In genomic region chr6:129113030-129113673, GRCm38 (mm10) we compare ENCODE assay signal across 15 mouse cellular contexts. TPM values are rescaled to one million over a fixed set of nuclear protein-coding genes. Genes with fewer than 3 reads are reported as not detected.
A peak's percentile ranks its signal among the peaks of the same experiment; 100 is the strongest.
DNase-seq lines count a peak whose midpoint lies in the region; ATAC-seq and TF ChIP-seq lines count a peak whose summit lies in the region.
"Had no signal": no experiment of that assay in that cellular context is flagged by ENCODE, and none has a peak within 500 bp of the region (broad histone marks: within the 10 kb centered on the region; RNA-seq: fewer than 3 reads in every experiment).

No protein-coding gene starts in this region.

- H3K9ac ChIP-seq in intestine, postnatal 0 days (ENCODE audit: low read depth, low read length): no peak overlapping the region
- H3K9ac ChIP-seq in hindbrain, embryonic 12.5 days: no peak overlapping the region
- H3K9ac ChIP-seq: hindbrain, embryonic 15.5 days had no signal

- H3K4me1 ChIP-seq in kidney, adult 2 months (ENCODE audit: control insufficient read depth, insufficient read depth, low read length): 0 out of 2 replicates have a peak, but pooled peaks cover 2% of the 10 kb centered on the region
- peaks cover 28% of the 10 kb centered on the region for H3K4me1 ChIP-seq in bone marrow macrophage, adult 2 months (ENCODE audit: control insufficient read depth, insufficient read depth, low read length)
- H3K4me1 ChIP-seq in intestine, postnatal 0 days (replicated peaks; ENCODE audit: control insufficient read depth, insufficient read depth, low read length): peaks cover 4% of the 10 kb centered on the region; the same call in 1 of the 2 replicates
- no peaks in the 10 kb centered on the region for H3K4me1 ChIP-seq in hindbrain, embryonic 12.5 days
- H3K4me1 ChIP-seq: embryonic facial prominence, embryonic 10.5 days; hindbrain, embryonic 15.5 days had no signal

- H3K27me3 ChIP-seq in kidney, adult 2 months (replicated peaks; ENCODE audit: control insufficient read depth, insufficient read depth, low read length): no peaks in the 10 kb centered on the region
- H3K27me3 ChIP-seq in intestine, postnatal 0 days (replicated peaks; ENCODE audit: control insufficient read depth, insufficient read depth, low read length): no peaks in the 10 kb centered on the region
- no peaks in the 10 kb centered on the region for H3K27me3 ChIP-seq in hindbrain, embryonic 12.5 days
- H3K27me3 ChIP-seq: hindbrain, embryonic 15.5 days had no signal

- no peak for TF ChIP-seq CTCF in kidney, adult 2 months (conservative IDR thresholded peaks at IDR 0.05; ENCODE audit: insufficient read depth, insufficient read length, low read depth, low read length)
- TF ChIP-seq CTCF in bone marrow macrophage, adult 2 months (IDR thresholded peaks at IDR 0.05; ENCODE audit: low read depth, low read length): no peak
- TF ChIP-seq CTCF in intestine, postnatal 0 days (IDR thresholded peaks at IDR 0.05; ENCODE audit: low read depth): no peak

- TF ChIP-seq POLR2A in kidney, adult 2 months (IDR thresholded peaks at IDR 0.05; ENCODE audit: low read depth, low read length): no peak
- no peak for TF ChIP-seq POLR2A in bone marrow macrophage, adult 2 months (IDR thresholded peaks at IDR 0.05; ENCODE audit: borderline replicate concordance, low read depth, low read length)

- H3K4me2 ChIP-seq in intestine, postnatal 0 days (replicated peaks; ENCODE audit: low read depth): no peak overlapping the region
- no peak overlapping the region for H3K4me2 ChIP-seq in hindbrain, embryonic 12.5 days (replicated peaks)
- H3K4me2 ChIP-seq: heart, embryonic 11.5 days; hindbrain, embryonic 15.5 days; midbrain, embryonic 11.5 days had no signal

- no peak overlapping the region for H3K4me3 ChIP-seq in kidney, adult 2 months (ENCODE audit: insufficient read depth, low read depth, low read length)
- H3K4me3 ChIP-seq in bone marrow macrophage, adult 2 months (ENCODE audit: insufficient read depth, low read length): no peak overlapping the region
- no peak overlapping the region for H3K4me3 ChIP-seq in intestine, postnatal 0 days (ENCODE audit: low read depth, low read length)
- H3K4me3 ChIP-seq in hindbrain, embryonic 12.5 days: no peak overlapping the region
- H3K4me3 ChIP-seq: embryonic facial prominence, embryonic 10.5 days; hindbrain, embryonic 15.5 days had no signal

- no peaks in the 10 kb centered on the region for H3K9me3 ChIP-seq in intestine, postnatal 0 days (ENCODE audit: control insufficient read depth)
- no peaks in the 10 kb centered on the region for H3K9me3 ChIP-seq in hindbrain, embryonic 12.5 days (replicated peaks)
- H3K9me3 ChIP-seq: embryonic facial prominence, embryonic 10.5 days; hindbrain, embryonic 15.5 days had no signal

- WGBS in kidney, adult 2 months: 83% methylated on average over 1 of the region's 1 CpGs
- 81% methylated on average over 1 of the region's 1 CpGs for WGBS in intestine, postnatal 0 days
- WGBS in hindbrain, embryonic 12.5 days: 90% methylated on average over 1 of the region's 1 CpGs

- peak; percentile 52 for ATAC-seq in intestine, postnatal 0 days
- no peak for ATAC-seq in hindbrain, embryonic 12.5 days (ENCODE audit: low FRiP score)
- ATAC-seq: activated CD4-positive, CD25-positive, alpha-beta regulatory T cell, adult 4 months had no signal

- H3K27ac ChIP-seq in kidney, adult 2 months (ENCODE audit: insufficient read depth, low read depth, low read length): peak overlapping the region; percentile 9; the same call in 1 of the 2 replicates
- peak overlapping the region; percentile 56 for H3K27ac ChIP-seq in bone marrow macrophage, adult 2 months (ENCODE audit: insufficient read depth, low read depth, low read length)
- no peak overlapping the region for H3K27ac ChIP-seq in intestine, postnatal 0 days (ENCODE audit: low read depth, low read length)
- no peak overlapping the region for H3K27ac ChIP-seq in hindbrain, embryonic 12.5 days
- H3K27ac ChIP-seq: embryonic facial prominence, embryonic 10.5 days; hindbrain, embryonic 15.5 days had no signal

- peak; percentile 41 for DNase-seq in kidney, adult 2 months
- no peak for DNase-seq in kidney, postnatal 25 days
- DNase-seq in lung, postnatal 10 days: peak; percentile 20
- no peak for DNase-seq in Muller cell, postnatal 12 days (ENCODE audit: inconsistent ontology term)
- DNase-seq in thymus, postnatal 25 days: no peak
- DNase-seq: cerebellum, adult 9-10 months had no signal

- no peaks in the 10 kb centered on the region for H3K36me3 ChIP-seq in kidney, adult 2 months (ENCODE audit: control insufficient read depth, insufficient read depth, low read length)
- H3K36me3 ChIP-seq in intestine, postnatal 0 days (ENCODE audit: control insufficient read depth, insufficient read depth): no peaks in the 10 kb centered on the region
- no peaks in the 10 kb centered on the region for H3K36me3 ChIP-seq in hindbrain, embryonic 12.5 days
- H3K36me3 ChIP-seq: embryonic facial prominence, embryonic 10.5 days; hindbrain, embryonic 15.5 days had no signal

RNA-seq across cellular contexts. Expression of gene Clec2e, which starts 12.4 kb away (rescaled TPM):
- 0.05 TPM in 1 of 2 replicates, not detected in the other for polyA plus RNA-seq in kidney, adult 2 months (2012; rRNA removed)
- not detected in 2 replicates for polyA plus RNA-seq in bone marrow macrophage, adult 2 months (2012; ENCODE audit: insufficient read depth, insufficient read length, missing spikeins)
- 76.4 and 89.8 TPM in 2 replicates for polyA plus RNA-seq in intestine, postnatal 0 days (2015; fragmentation: Nextera tagmentation; extraction: Ambion mirVana)
- not detected in 2 replicates for polyA plus RNA-seq in hindbrain, embryonic 12.5 days (2016; fragmentation: Nextera tagmentation; extraction: Ambion mirVana)
- polyA plus RNA-seq: activated CD4-positive, CD25-positive, alpha-beta regulatory T cell, adult 4 months; brain, embryonic 14.5 days; embryonic facial prominence, embryonic 10.5 days; heart, embryonic 11.5 days; hindbrain, embryonic 15.5 days; midbrain, embryonic 11.5 days had no signal

Comparison
In these comparisons a context has a peak if more than half of its experiments do, and no peak if none do; other contexts are left out.
1. DNase-seq: peak in kidney, adult 2 months (single experiment) and lung, postnatal 10 days (single experiment); none in kidney, postnatal 25 days (0 of 2), Muller cell, postnatal 12 days (single experiment) and thymus, postnatal 25 days (single experiment).
2. H3K27ac ChIP-seq: peak in kidney, adult 2 months (single experiment) and bone marrow macrophage, adult 2 months (single experiment); none in intestine, postnatal 0 days (single experiment) and hindbrain, embryonic 12.5 days (single experiment).
3. RNA of gene Clec2e, which starts 12.4 kb away (polyA plus RNA-seq): 76.4 to 89.8 TPM in intestine, postnatal 0 days; not detected in bone marrow macrophage, adult 2 months, not detected in hindbrain, embryonic 12.5 days and 0.05 TPM in kidney, adult 2 months; every median in the first group is over 10 times any median in the second.